Mouse (Mus musculus) heart, adult 9 months (tissue): ENCODE results near the gene Ppp6r2.
A peak's percentile ranks its signal among the peaks of the same experiment; 100 is the strongest.

Experiments
- DNase-seq, 2 experiments: peaks; one replicate each; pipeline ENCODE4 v3.0.0; 2022; ENCODE audit warnings: low spot score in 2 of 2

Ppp6r2 gene

GRCm38 (mm10) chr15:89249063-89249462 is 37.7 kb downstream of the Ppp6r2 start:
- DNase-seq = no peak

GRCm38 (mm10) chr15:89255330-89255729 is 44.0 kb downstream of the Ppp6r2 start:
- peak in 1 of 2 experiments; percentile 15 for DNase-seq

- no peak for DNase-seq
Observed at GRCm38 (mm10) chr15:89258997-89259396, 47.6 kb downstream of the Ppp6r2 start.

- DNase-seq = no peak
Observed at GRCm38 (mm10) chr15:89264485-89264884, 53.1 kb downstream of the Ppp6r2 start.

GRCm38 (mm10) chr15:89275497-89275896 is 64.1 kb downstream of the Ppp6r2 start:
- DNase-seq = no peak

GRCm38 (mm10) chr15:89277366-89277765 is 66.0 kb downstream of the Ppp6r2 start:
- DNase-seq = no peak

GRCm38 (mm10) chr15:89282546-89282945 is 71.2 kb downstream of the Ppp6r2 start:
- no peak for DNase-seq

GRCm38 (mm10) chr15:89284094-89284493 is 72.7 kb downstream of the Ppp6r2 start:
- no peak for DNase-seq

- DNase-seq = no peak
Observed at GRCm38 (mm10) chr15:89285004-89285403, 73.7 kb downstream of the Ppp6r2 start.

- no peak for DNase-seq
Observed at GRCm38 (mm10) chr15:89285478-89285877, 74.1 kb downstream of the Ppp6r2 start.

GRCm38 (mm10) chr15:89286114-89286513 is 74.8 kb downstream of the Ppp6r2 start:
- no peak for DNase-seq

- DNase-seq = no peak
Observed at GRCm38 (mm10) chr15:89286582-89286981, 75.2 kb downstream of the Ppp6r2 start.

GRCm38 (mm10) chr15:89288227-89288767 is 76.9 kb downstream of the Ppp6r2 start:
- DNase-seq = no peak

- no peak for DNase-seq
Observed at GRCm38 (mm10) chr15:89289455-89289854, 78.1 kb downstream of the Ppp6r2 start.

GRCm38 (mm10) chr15:89291521-89291920 is 80.2 kb downstream of the Ppp6r2 start:
- DNase-seq = no peak

GRCm38 (mm10) chr15:89292795-89293194 is 81.4 kb downstream of the Ppp6r2 start:
- no peak for DNase-seq

GRCm38 (mm10) chr15:89293778-89294177 is 82.4 kb downstream of the Ppp6r2 start:
- DNase-seq = no peak

GRCm38 (mm10) chr15:89295580-89296165 is 84.3 kb downstream of the Ppp6r2 start:
- no peak for DNase-seq

- peak; percentile 68 for DNase-seq
Observed at GRCm38 (mm10) chr15:89296465-89296864, 85.1 kb downstream of the Ppp6r2 start.

GRCm38 (mm10) chr15:89297695-89298094 is 86.3 kb downstream of the Ppp6r2 start:
- DNase-seq = no peak

GRCm38 (mm10) chr15:89300180-89300579 is 88.8 kb downstream of the Ppp6r2 start:
- DNase-seq = no peak

GRCm38 (mm10) chr15:89300600-89300999 is 89.2 kb downstream of the Ppp6r2 start:
- DNase-seq = no peak

GRCm38 (mm10) chr15:89305966-89306365 is 94.6 kb downstream of the Ppp6r2 start:
- DNase-seq = no peak

GRCm38 (mm10) chr15:89307461-89307860 is 96.1 kb downstream of the Ppp6r2 start:
- no peak for DNase-seq
